Mouse (Mus musculus): ENCODE results near the gene Pdp2.
A peak's percentile ranks its signal among the peaks of the same experiment; 100 is the strongest.
"Not testable (repeated sequence)": the region's sequence is repeated elsewhere in the genome, so short reads cannot be mapped to it uniquely, and the experiment has no call there.

Pdp2 gene

DNA sequence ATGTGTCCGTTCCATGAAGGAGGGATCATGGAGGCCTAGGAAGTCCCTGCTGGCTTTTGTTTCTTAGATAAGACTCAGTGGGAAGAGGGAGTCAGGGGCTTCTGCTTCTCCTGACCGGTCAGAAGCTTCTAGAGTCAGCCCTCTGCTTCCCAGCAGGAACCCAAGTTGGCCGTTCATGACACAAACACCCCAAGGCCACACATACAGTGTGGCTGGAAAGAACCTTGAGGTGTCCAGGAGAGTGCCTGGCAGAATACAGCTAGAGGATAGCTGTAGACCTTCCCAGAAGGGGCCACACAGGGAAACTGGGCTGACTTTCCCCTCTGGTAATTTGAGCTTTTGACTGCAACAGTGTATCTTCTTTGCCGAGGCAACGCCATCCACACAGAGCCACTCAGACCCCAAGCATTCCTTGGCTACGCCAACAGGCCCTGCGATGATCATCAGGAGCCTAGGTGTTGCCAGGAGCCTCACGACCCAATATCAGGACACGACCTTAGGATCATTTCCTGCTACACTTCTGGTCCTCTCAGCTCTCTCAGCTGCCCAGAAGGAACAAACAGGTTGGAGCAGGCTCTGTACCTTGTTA is 42.0 kb downstream of the Pdp2 start:
- DNase-seq (ENCODE audit: low spot score in 2 of 2) = no peak

DNA sequence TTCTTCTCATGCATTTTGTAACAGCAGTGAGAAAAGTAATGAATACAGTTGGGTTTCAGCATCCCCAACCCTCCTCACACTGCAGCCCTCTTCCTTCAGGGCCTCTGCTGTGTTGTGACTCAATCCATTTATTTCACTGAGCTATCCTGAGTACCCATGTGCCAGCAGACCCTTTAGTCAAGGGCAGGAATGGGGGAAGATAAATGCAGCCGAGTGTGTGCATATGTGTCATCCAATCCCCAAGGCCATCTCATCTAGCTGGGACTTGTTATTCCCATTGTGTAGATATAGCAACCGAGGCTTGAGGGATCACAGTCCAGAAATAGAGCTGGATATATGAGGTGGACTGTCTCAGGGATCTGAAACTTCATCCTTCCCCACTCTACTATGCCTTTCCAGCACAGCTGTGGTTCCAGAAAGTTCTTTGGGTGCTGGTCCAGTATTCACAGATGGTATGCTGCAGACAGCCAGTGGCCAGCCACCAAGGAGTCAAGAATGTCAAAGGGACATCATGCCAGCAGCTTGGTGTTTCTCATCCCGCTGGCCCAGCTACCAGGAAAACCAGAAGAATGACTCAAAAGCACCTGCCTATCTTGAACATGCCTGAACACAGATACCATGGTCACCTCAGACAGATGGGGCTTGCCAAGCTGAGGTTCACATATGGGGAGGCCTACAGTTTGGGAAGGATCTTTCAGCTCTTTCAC is 43.9 kb downstream of the Pdp2 start:
- DNase-seq (ENCODE audit: low spot score in 2 of 2) = no peak

DNA sequence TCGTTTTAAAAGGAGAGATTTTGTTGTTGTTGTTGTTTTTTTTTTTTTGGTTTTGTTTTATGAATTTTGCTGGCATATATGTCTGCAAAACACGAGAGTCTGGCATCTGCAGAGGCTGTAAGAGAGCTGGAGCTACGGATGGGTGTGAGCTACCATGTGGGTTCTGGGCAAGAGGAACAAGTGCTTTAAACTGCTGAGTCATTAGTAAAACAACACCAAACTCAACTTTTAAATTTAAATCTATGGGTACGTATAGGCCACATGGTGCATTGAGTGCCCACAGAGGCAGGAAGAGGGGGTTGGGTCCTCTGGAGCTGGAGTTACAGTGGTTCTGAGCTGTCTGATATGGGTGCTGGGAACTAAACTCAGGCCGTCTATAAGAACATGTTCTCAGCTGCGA is 46.8 kb downstream of the Pdp2 start:
- DNase-seq (ENCODE audit: low spot score in 2 of 2) = no peak

DNA sequence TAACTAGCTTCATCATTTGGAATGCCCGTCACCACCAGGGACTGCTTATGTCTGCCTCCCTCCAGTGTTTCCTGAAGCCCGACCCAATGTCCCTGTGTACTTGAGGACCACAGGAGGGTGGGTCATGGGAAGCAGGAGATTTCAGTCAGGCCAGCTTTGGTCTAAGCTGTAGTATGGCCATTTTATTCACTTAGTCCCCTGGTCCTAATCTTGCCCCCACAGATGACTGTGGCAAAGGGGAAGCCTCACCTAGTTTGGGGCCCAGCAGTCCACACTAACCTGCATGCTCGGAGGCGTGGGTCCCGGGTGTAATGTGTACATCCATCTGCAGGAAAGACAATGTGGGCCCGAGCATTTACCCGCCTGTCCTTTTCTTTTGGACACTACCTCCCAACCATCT is 49.0 kb downstream of the Pdp2 start:
- DNase-seq (ENCODE audit: low spot score in 2 of 2) = no peak

DNA sequence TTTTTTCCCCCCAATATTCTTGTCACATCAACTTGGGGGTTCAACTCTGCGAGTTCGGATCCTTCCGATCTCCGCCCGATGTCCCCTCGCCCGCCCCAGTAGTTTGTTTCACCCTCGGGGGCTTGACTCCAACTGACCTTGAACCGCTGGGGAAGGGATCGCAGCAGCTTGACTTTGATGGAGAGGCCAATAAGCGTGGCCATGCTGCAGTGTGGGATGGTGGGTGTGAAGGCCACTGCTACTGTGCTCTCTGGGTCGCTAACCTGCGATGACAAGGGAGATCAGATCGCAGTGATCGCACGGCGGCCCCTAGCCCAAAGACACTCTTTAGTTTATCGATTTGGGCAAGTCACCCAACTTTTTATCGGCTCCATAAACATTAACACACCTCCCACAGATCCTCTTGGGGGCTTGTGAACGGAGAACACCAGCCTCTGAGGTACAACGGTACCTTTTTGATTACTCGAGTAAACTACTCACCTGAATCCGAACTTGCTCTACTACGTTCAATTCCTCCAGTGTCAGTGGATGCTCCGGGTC is 49.6 kb downstream of the Pdp2 start:
- DNase-seq (ENCODE audit: low spot score in 2 of 2) = no peak

DNA sequence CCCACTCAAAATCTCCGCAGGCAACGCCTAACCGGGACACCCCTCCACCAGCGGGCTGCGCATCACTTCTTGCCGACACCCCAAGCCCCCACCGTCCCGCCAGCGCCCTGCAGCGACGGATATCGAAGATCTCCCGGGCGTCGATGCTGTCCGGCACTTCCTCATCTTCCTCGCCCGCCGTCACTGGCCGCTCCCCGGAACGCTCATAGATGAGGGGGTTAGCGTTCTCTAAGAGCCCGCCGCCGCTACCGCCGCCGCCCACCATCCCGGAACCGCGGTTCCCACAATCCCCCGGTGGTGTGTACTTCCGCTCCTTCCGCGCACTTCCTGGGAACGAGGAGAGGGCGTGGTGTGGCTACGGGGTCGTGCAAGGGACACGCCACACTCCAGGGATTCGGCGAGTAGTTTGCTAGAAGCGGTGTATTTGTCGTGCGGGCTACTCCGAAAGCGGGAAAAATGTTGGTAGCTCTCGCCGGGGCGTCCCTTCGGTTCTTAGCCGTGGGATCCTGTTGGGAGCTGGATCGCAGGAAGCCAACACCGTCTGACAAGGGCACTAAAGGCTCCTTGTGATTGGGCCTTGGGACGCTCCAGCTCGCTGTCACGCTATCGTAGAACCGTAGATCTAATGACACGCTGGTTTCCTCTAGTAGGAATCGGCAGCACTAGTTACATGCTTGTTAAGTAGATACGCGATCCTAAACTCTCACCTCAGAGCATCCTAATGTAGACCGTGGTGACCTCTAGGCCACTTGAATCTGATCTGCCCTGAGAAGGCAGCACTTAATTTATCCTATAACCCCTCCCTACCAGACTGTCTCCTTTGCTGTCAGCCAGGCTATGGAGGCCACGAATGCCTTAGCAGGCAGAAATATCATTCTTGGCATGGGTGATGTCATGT is 50.4 kb downstream of the Pdp2 start, which contains the start of gene Ciao2b:
Gene Ciao2b (minus strand): TSS at position 540 of the 898 bp plus-strand sequence.
- peak; percentile 80 to 84 for DNase-seq (ENCODE audit: low spot score in 2 of 2)

DNA sequence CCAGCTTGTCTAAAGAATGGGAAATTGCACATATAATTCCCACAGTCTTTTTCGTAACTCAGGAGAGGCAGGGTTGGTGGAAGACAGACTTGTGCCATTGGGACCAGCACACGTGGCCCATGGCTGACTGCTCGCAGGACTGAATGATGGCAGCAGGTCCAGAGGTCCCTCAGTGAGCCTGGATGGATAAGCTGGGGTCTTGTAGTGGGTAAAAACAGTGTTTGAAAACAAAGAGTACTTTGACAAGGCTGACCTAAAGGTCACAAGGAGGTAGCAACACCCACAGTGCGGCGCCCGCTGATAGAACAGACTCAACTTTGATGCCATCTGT is 51.0 kb downstream of the Pdp2 start:
- no peak for DNase-seq (ENCODE audit: low spot score in 2 of 2)

DNA sequence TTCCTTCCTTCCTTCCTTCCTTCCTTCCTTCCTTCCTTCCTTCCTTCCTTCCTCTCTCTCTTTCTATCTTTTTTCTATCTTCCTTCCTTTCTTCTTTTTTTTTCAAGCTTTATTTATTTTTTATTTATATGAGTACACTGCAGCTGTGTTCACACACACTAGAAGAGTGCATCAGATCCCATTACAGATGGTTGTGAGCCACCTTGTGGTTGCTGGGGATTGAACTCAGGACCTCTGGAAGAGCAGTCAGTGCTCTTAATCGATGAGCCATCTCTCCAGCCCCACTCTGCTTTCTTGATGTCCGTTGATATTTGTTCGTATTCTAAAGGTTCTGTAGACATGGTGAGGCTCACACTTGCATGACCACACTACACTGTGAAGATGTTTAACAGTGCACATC is 52.9 kb downstream of the Pdp2 start:
- DNase-seq (ENCODE audit: low spot score in 2 of 2) = not testable (repeated sequence)

Measured in urinary bladder, adult 18-20 months (tissue).